Mouse (Mus musculus) left cerebral cortex, postnatal 14 days (tissue): ENCODE data around the gene Zfp950. TPM values are rescaled to one million over a fixed set of nuclear protein-coding genes. Genes with fewer than 3 reads are reported as not detected.
"Not testable (repeated sequence)": the region's sequence is repeated elsewhere in the genome, so short reads cannot be mapped to it uniquely, and the experiment has no call there.

ENCODE experiments used
- DNase-seq, 2 experiments: peaks; one replicate each; pipeline ENCODE4 v3.0.0; 2021 to 2022; ENCODE audit warnings: low spot score in 2 of 2, mixed read lengths in 1 of 2
- intact Hi-C: fragments of 180-260 bp; cut with DNase I; formaldehyde crosslinking; loops from one replicate; pipeline ENCODE4 v1.15.1; 2025
- long read RNA-seq, 2 experiments: library from polyadenylated mRNA; stranded (forward); transcript quantifications; one replicate each; pipeline ENCODE4 v2.0.0; 2021
- total RNA-seq, 2 experiments: library from RNA; stranded (reverse); gene quantifications; 2 replicates each; pipeline ENCODE4 v1.2.3; 2021

The Zfp950 gene
- 10 to 100 TPM; 26.4 to 36.5 TPM for total RNA-seq
- long read RNA-seq, experiment 1, full-length matches to known transcripts, result 8 of 15 reads
- long read RNA-seq, experiment 1, partial matches to known transcripts, result 0 of 15 reads
- long read RNA-seq, experiment 1, other reads (novel, unspliced or antisense), result 7 of 15 reads
- long read RNA-seq, experiment 2, full-length matches to known transcripts, result 9 of 14 reads
- long read RNA-seq, experiment 2, partial matches to known transcripts, result 0 of 14 reads
- long read RNA-seq, experiment 2, other reads (novel, unspliced or antisense), result 5 of 14 reads

DNA sequence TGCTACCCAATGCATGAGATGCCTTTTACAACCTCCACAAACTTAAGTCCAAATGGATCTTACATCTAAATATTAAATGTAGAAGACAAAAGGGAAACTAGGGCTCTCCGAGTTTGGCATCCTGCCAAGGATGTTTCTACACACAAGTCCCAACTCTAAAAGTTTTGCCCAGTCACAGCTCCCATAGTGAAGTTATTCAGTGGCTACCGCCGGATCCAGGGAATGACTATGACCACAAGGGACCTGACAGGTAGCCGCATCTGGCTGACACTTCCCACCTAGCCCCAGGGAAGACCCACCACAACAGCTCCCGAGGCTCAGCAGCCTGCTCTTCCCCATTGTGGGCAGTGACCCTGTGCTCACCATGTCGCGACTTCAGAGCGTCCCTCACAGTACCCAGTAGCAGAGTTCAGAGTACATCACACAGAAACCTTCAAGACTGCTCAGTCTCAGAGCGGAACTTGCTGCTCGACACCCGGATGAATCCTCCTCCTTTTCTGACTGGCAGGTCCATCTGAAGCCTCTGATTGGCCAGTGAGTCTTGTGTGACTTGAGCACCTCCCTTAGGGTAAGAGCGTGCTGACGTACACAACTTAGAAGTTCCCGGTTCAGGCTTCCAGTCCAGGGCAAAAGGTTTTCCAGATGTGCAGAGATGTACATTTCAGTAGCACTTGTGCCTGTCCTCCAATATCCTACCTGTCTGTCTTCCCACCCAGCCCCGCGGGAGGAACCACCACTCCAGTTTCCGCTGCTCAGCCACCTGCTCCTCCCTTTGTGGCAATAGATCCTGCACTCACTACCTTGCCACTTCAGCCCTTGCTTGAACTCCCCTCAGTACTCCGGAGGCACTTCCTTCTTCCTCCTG lies at the start of gene Zfp950:
Gene Zfp950, minus strand, starts transcription at position 499 of the 865 bp plus-strand sequence.
- intact Hi-C loops, result no loop called here
- peak; percentile 84 to 91 for DNase-seq

- DNase-seq, intact Hi-C loops: not testable (repeated sequence)
Measured at GRCm38 (mm10) chr19:61183590-61183989, 43.0 kb upstream of the Zfp950 start, which contains the start of gene Gm6020. Gm6020 (plus strand) TSS chr19:61183890.

GRCm38 (mm10) chr19:61175756-61176324 lies 35.2 kb upstream of the Zfp950 start, which contains the start of gene Gm7102:
Gm7102 (minus strand) TSS chr19:61176309.
- intact Hi-C loops, result no loop called here
- no peak for DNase-seq

- intact Hi-C loops, result no loop called here
Measured at GRCm38 (mm10) chr19:61151701-61152420, 11.2 kb upstream of the Zfp950 start.

GRCm38 (mm10) chr19:61151372-61151700 lies 10.7 kb upstream of the Zfp950 start:
- intact Hi-C loops, result no loop called here
- DNase-seq, result no peak

More at GRCm38 (mm10) chr19:61151701-61152420, 11.2 kb upstream of the Zfp950 start:
- no peak for DNase-seq

- DNase-seq, result no peak
- intact Hi-C loops, result no loop called here
Measured at GRCm38 (mm10) chr19:61141299-61141698, 659 bp upstream of the Zfp950 start.

DNA sequence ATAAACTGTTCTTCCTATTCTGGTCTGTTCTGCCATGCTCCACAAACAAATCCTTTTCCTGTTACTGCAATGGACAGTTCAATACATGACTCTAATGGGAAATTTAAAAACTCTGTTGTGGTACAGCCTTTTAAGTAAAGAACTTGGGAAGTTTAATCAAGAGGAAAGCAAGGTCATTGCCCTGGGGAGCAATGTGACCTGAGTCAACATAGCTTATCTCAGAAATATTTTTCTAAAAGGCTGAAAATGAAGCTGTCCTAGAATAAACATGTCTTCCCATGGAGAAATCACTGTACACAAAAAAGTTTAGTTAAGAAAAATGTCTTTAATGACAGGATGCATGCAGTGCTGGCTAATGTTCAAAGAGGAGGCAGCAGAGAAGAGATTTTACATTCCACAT lies 2.0 kb downstream of the Zfp950 start:
- intact Hi-C loops, result no loop called here
- DNase-seq, result no peak

DNA sequence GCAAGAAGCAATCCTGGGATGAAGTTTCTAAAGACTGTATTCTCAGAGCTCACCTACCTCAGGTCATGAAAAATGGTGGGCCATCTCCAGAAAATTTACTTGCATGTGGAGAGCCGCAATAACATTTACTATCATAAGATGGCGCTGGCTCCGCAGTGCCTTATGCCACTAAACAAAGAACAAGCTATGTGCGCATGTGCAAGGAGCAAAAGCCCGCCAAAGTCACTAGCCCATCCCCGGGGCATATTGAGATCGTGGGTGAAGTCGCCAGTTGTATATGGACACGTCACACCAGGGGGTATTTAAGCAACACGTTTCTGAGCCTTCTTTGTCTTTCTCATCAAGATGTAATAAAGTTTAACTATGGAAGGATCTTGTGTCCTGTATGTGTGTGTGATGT lies 9.5 kb downstream of the Zfp950 start:
- intact Hi-C loops, result no loop called here
- DNase-seq, result no peak

- intact Hi-C loops, result no loop called here
- DNase-seq, result no peak
Measured at GRCm38 (mm10) chr19:61110184-61110583, 30.5 kb downstream of the Zfp950 start.

GRCm38 (mm10) chr19:61097764-61098163 lies 42.9 kb downstream of the Zfp950 start:
- intact Hi-C loops, result no loop called here
- peak; percentile 28 to 44 for DNase-seq

DNA sequence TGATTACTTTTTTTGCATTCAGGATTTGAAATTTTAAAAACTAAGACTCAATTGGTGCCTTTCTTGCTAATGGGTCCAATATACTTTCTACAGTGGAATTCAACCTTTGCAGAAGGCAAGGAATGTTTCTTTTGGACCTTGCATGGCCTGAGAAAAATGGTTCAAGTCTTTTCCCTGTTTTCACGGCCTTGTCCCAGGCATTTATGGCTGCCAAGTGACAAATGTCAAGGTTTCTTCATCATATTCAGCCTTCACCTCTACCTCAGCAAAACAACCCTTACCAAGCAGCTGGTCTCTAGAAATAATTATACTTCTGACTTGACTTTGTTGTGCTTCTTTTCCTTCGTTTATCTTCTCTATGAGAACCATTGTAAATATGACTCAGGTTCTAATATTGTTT lies 43.9 kb downstream of the Zfp950 start:
- intact Hi-C loops, result no loop called here
- no peak for DNase-seq

- no peak for DNase-seq
- intact Hi-C loops, result no loop called here
Measured at GRCm38 (mm10) chr19:61090541-61090940, 50.1 kb downstream of the Zfp950 start.

GRCm38 (mm10) chr19:61089001-61089400 lies 51.6 kb downstream of the Zfp950 start:
- intact Hi-C loops, result no loop called here
- DNase-seq, result no peak

GRCm38 (mm10) chr19:61087781-61088180 lies 52.9 kb downstream of the Zfp950 start:
- DNase-seq, result no peak
- intact Hi-C loops, result no loop called here

- intact Hi-C loops, result no loop called here
- no peak for DNase-seq
Measured at GRCm38 (mm10) chr19:61085217-61085616, 55.4 kb downstream of the Zfp950 start.

- intact Hi-C loops, result loop anchor here (1.0 kb wide), 2 partner anchors 196 to 201 kb away; no protein-coding TSS in a partner anchor
- peak; percentile 96 for DNase-seq
Measured at GRCm38 (mm10) chr19:61084149-61084940, 56.3 kb downstream of the Zfp950 start.

GRCm38 (mm10) chr19:61083006-61083405 lies 57.6 kb downstream of the Zfp950 start:
- DNase-seq, result no peak
- intact Hi-C loops, result no loop called here

- DNase-seq, result no peak
- intact Hi-C loops, result no loop called here
Measured at GRCm38 (mm10) chr19:61080251-61080749, 60.3 kb downstream of the Zfp950 start.

GRCm38 (mm10) chr19:61078622-61079021 lies 62.0 kb downstream of the Zfp950 start:
- DNase-seq, result no peak
- intact Hi-C loops, result no loop called here
